Mouse (Mus musculus): Measurements from ENCODE around the gene Cpa4. TPM values are rescaled to one million over a fixed set of nuclear protein-coding genes. Genes with fewer than 3 reads are reported as not detected.

The Cpa4 gene
- polyA plus RNA-seq, 1 experiment from 2014 or later: 3.6 TPM

GRCm38 (mm10) chr6:30556080-30556479, 12.1 kb upstream of the Cpa4 start:
- Histone ChIP-seq H3K9me3 (ENCODE audit: control insufficient read depth, low read length) (no peaks in the 10 kb centered on the region), H3K27me3 (ENCODE audit: control insufficient read depth, insufficient read depth, low read length) (no peaks in the 10 kb centered on the region), H3K4me2 (ENCODE audit: low read depth) (no peak overlapping the region), H3K4me3 (ENCODE audit: low read depth, low read length) (no peak overlapping the region), H3K36me3 (ENCODE audit: control insufficient read depth, insufficient read depth, low read length) (no peaks in the 10 kb centered on the region), H3K27ac (ENCODE audit: low read depth, low read length) (no peak overlapping the region), H3K9ac (ENCODE audit: low read length) (no peak overlapping the region), H3K4me1 (ENCODE audit: control insufficient read depth, insufficient read depth, low read length) (peaks cover 9% of the 10 kb centered on the region; the same call in 1 of the 2 replicates)
- 10% methylated on average over 2 of the region's 9 CpGs for WGBS
- DNase-seq (ENCODE audit: low spot score) (no peak), ATAC-seq (ENCODE audit: insufficient read depth, low FRiP score, low TSS enrichment) (no peak)

- no peak overlapping the region for H3K27ac ChIP-seq (ENCODE audit: low read depth, low read length)
- H3K4me1 ChIP-seq (ENCODE audit: control insufficient read depth, insufficient read depth, low read length): no peaks in the 10 kb centered on the region
- H3K9ac ChIP-seq (ENCODE audit: low read length): no peak overlapping the region
- WGBS: 32% methylated on average over 1 of the region's 1 CpGs
- no peaks in the 10 kb centered on the region for H3K27me3 ChIP-seq (ENCODE audit: control insufficient read depth, insufficient read depth, low read length)
- ATAC-seq (ENCODE audit: insufficient read depth, low FRiP score, low TSS enrichment): no peak
- H3K36me3 ChIP-seq (ENCODE audit: control insufficient read depth, insufficient read depth, low read length): no peaks in the 10 kb centered on the region
- no peak overlapping the region for H3K4me2 ChIP-seq (ENCODE audit: low read depth)
- H3K9me3 ChIP-seq (ENCODE audit: control insufficient read depth, low read length): no peaks in the 10 kb centered on the region
- no peak overlapping the region for H3K4me3 ChIP-seq (ENCODE audit: low read depth, low read length)
- no peak for DNase-seq (ENCODE audit: low spot score)
Observed at GRCm38 (mm10) chr6:30559726-30560125, 8.4 kb upstream of the Cpa4 start.

DNA sequence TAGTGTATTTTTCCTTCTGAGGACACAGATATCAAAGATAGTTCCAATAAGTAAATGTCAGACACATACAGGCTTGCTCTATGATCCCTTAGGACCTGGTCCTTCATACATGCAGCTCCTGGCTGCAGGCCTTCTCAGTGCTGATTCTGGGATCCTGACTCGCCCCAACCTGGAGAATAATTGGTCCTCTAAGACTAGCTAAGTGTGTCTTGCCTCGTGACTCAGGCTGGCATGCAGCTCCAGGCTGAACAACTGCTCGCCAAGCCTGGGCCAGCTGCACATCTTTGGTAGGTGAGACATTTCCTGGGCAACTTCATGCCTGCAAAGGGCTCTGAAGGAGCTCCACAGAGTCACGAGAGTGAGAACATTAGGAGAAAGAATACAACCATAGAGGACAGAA, 6.0 kb upstream of the Cpa4 start:
- Histone ChIP-seq H3K4me3 (ENCODE audit: low read depth, low read length) (no peak overlapping the region), H3K27ac (ENCODE audit: low read depth, low read length) (no peak overlapping the region), H3K9me3 (ENCODE audit: control insufficient read depth, low read length) (no peaks in the 10 kb centered on the region), H3K4me1 (ENCODE audit: control insufficient read depth, insufficient read depth, low read length) (no peaks in the 10 kb centered on the region), H3K36me3 (ENCODE audit: control insufficient read depth, insufficient read depth, low read length) (no peaks in the 10 kb centered on the region), H3K27me3 (ENCODE audit: control insufficient read depth, insufficient read depth, low read length) (no peaks in the 10 kb centered on the region), H3K4me2 (ENCODE audit: low read depth) (no peak overlapping the region), H3K9ac (ENCODE audit: low read length) (no peak overlapping the region)
- DNase-seq (ENCODE audit: low spot score) (no peak), ATAC-seq (ENCODE audit: insufficient read depth, low FRiP score, low TSS enrichment) (no peak)
- 82% methylated on average over 4 of the region's 4 CpGs for WGBS

DNA sequence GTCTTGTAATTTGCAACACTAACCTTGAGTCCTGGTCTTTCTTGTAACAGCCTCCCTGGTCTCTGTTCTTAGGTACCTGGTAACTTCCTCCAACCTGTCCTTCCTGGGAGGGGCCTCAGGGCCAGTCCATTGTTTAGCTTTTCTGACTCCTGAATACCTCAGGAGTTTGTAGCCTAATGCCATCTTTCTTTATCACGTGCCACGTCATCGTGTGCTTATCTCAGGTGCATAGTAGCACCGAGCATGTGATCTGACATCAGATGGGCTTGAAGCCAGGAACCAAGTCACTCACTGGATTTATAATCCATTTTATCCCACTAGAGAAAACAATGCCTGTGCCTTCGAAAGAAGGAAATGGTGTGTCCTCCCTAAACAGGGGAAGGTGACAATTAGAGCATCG, 4.6 kb upstream of the Cpa4 start:
- Histone ChIP-seq H3K9me3 (ENCODE audit: control insufficient read depth, low read length) (no peaks in the 10 kb centered on the region), H3K4me1 (ENCODE audit: control insufficient read depth, insufficient read depth, low read length) (no peaks in the 10 kb centered on the region), H3K27ac (ENCODE audit: low read depth, low read length) (no peak overlapping the region), H3K9ac (ENCODE audit: low read length) (no peak overlapping the region), H3K36me3 (ENCODE audit: control insufficient read depth, insufficient read depth, low read length) (no peaks in the 10 kb centered on the region), H3K4me2 (ENCODE audit: low read depth) (no peak overlapping the region), H3K27me3 (ENCODE audit: control insufficient read depth, insufficient read depth, low read length) (no peaks in the 10 kb centered on the region), H3K4me3 (ENCODE audit: low read depth, low read length) (no peak overlapping the region)
- DNase-seq (ENCODE audit: low spot score) (no peak), ATAC-seq (ENCODE audit: insufficient read depth, low FRiP score, low TSS enrichment) (no peak)
- 85% methylated on average over 6 of the region's 6 CpGs for WGBS

DNA sequence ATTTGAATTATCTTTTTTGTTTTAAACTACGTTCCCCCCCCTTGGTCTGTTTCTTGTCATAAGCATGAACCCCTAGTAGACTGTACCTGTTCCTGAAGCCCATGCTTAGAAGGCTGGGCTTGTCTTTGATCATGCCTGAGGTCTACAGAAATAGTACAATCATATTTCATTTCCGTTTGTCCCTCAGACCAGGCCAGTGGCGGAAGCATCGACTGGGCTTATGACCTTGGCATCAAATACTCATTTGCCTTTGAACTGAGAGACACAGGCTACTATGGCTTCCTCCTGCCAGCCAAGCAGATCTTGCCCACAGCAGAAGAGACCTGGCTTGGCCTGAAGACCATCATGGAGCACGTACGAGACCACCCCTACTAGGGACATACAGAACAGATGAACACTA, 4.1 kb upstream of the Cpa4 start:
- Histone ChIP-seq H3K27me3 (ENCODE audit: control insufficient read depth, insufficient read depth, low read length) (no peaks in the 10 kb centered on the region), H3K36me3 (ENCODE audit: control insufficient read depth, insufficient read depth, low read length) (no peaks in the 10 kb centered on the region), H3K9ac (ENCODE audit: low read length) (no peak overlapping the region), H3K4me3 (ENCODE audit: low read depth, low read length) (no peak overlapping the region), H3K4me1 (ENCODE audit: control insufficient read depth, insufficient read depth, low read length) (no peaks in the 10 kb centered on the region), H3K4me2 (ENCODE audit: low read depth) (no peak overlapping the region), H3K27ac (ENCODE audit: low read depth, low read length) (no peak overlapping the region), H3K9me3 (ENCODE audit: control insufficient read depth, low read length) (no peaks in the 10 kb centered on the region)
- 94% methylated on average over 6 of the region's 6 CpGs for WGBS
- no peak for ATAC-seq (ENCODE audit: insufficient read depth, low FRiP score, low TSS enrichment)
- DNase-seq (ENCODE audit: low spot score): no peak

GRCm38 (mm10) chr6:30569331-30569730, 1.2 kb downstream of the Cpa4 start:
- Histone ChIP-seq H3K36me3 (ENCODE audit: control insufficient read depth, insufficient read depth, low read length) (no peaks in the 10 kb centered on the region), H3K9ac (ENCODE audit: low read length) (no peak overlapping the region), H3K9me3 (ENCODE audit: control insufficient read depth, low read length) (no peaks in the 10 kb centered on the region), H3K27me3 (ENCODE audit: control insufficient read depth, insufficient read depth, low read length) (no peaks in the 10 kb centered on the region), H3K27ac (ENCODE audit: low read depth, low read length) (no peak overlapping the region), H3K4me1 (ENCODE audit: control insufficient read depth, insufficient read depth, low read length) (peaks cover 6% of the 10 kb centered on the region), H3K4me2 (ENCODE audit: low read depth) (no peak overlapping the region), H3K4me3 (ENCODE audit: low read depth, low read length) (no peak overlapping the region)
- WGBS: 82% methylated on average over 10 of the region's 10 CpGs
- DNase-seq (ENCODE audit: low spot score) (no peak), ATAC-seq (ENCODE audit: insufficient read depth, low FRiP score, low TSS enrichment) (no peak)

- H3K27me3 ChIP-seq (ENCODE audit: control insufficient read depth, insufficient read depth, low read length): no peaks in the 10 kb centered on the region
- no peak overlapping the region for H3K27ac ChIP-seq (ENCODE audit: low read depth, low read length)
- WGBS: 93% methylated on average over 5 of the region's 5 CpGs
- no peak overlapping the region for H3K4me2 ChIP-seq (ENCODE audit: low read depth)
- no peak for ATAC-seq (ENCODE audit: insufficient read depth, low FRiP score, low TSS enrichment)
- H3K36me3 ChIP-seq (ENCODE audit: control insufficient read depth, insufficient read depth, low read length): no peaks in the 10 kb centered on the region
- no peak for DNase-seq (ENCODE audit: low spot score)
- no peaks in the 10 kb centered on the region for H3K9me3 ChIP-seq (ENCODE audit: control insufficient read depth, low read length)
- H3K9ac ChIP-seq (ENCODE audit: low read length): no peak overlapping the region
- peaks cover 6% of the 10 kb centered on the region for H3K4me1 ChIP-seq (ENCODE audit: control insufficient read depth, insufficient read depth, low read length)
- no peak overlapping the region for H3K4me3 ChIP-seq (ENCODE audit: low read depth, low read length)
Observed at GRCm38 (mm10) chr6:30570012-30570411, 1.8 kb downstream of the Cpa4 start.

DNA sequence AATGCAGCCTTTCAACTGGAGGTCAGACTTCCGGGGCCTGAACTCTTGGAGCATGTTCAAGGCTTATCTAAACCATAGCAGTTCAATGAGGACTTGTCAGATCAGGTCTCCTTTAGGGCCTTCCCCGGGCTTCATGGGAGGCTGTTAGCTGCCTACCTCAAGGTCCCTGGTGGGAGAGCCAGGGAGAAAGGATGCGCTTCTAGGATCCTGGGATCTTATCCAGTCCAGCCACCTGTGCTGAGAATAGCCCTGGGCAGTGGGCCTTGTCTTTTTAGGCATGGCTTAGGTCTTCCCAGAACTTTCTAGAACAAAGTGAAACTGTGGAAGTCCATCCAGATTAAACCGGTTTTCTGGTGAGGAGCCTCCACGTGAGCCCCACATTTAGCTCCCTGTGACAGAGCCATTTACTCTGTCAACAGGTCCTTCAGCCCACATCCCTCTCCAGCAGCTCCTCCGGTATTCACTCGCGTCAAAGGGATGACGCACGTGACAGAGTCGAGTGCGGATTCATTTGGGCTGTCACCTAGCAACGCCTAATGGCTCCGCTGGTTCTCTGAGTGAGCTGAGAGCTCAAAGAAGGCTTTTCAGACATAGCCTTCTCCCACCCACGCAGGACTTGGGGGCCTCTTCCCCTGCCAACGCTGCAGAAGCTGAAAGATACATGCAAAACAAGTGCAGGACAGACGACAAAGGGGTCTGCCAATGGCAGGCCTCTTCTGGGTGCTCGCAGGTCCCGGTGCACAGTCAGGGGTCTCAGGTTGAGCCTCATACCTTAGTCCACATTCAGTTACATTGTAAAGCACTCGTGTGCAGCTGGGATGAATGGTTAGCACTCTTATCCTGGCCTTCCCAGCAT, 4.5 kb downstream of the Cpa4 start:
- WGBS: 45% methylated on average over 20 of the region's 20 CpGs
- peak overlapping the region; percentile 61; the same call in 1 of the 2 replicates for H3K27ac ChIP-seq (ENCODE audit: low read depth, low read length)

DNA sequence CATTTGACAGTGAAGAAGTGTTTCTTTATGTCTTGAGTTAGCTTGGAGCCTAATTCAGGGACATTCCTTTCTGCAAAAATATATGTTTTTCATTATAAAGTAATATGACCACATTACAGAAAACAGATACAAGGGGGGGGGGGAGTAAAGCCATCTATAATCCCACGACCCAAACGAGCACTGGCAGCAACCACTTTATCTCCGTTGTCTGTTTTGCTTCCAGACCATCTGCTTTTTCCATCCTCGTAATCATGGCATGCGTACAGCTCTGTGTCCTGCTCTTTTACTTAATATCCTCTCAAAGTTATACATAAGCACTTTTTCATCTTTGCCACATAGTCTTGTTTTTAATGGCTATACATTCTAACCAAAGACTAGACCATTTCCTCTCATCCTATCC, 5.2 kb downstream of the Cpa4 start:
- WGBS: 59% methylated on average over 5 of the region's 5 CpGs
- H3K36me3 ChIP-seq (ENCODE audit: control insufficient read depth, insufficient read depth, low read length): no peaks in the 10 kb centered on the region
- H3K4me1 ChIP-seq (ENCODE audit: control insufficient read depth, insufficient read depth, low read length): peaks cover 6% of the 10 kb centered on the region
- peak; percentile 22 for DNase-seq (ENCODE audit: low spot score)
- H3K4me2 ChIP-seq (ENCODE audit: low read depth): no peak overlapping the region
- 0 out of 2 replicates have a peak overlapping the region, but pooled peaks have one; percentile 61 for H3K27ac ChIP-seq (ENCODE audit: low read depth, low read length)
- H3K9me3 ChIP-seq (ENCODE audit: control insufficient read depth, low read length): no peaks in the 10 kb centered on the region
- no peak for ATAC-seq (ENCODE audit: insufficient read depth, low FRiP score, low TSS enrichment)
- no peak overlapping the region for H3K4me3 ChIP-seq (ENCODE audit: low read depth, low read length)
- H3K27me3 ChIP-seq (ENCODE audit: control insufficient read depth, insufficient read depth, low read length): no peaks in the 10 kb centered on the region
- no peak overlapping the region for H3K9ac ChIP-seq (ENCODE audit: low read length)

More for the DNA sequence above, 4.5 kb downstream of the Cpa4 start:
- Histone ChIP-seq H3K4me2 (ENCODE audit: low read depth) (no peak overlapping the region; the same call in 1 of the 2 replicates), H3K36me3 (ENCODE audit: control insufficient read depth, insufficient read depth, low read length) (no peaks in the 10 kb centered on the region), H3K4me3 (ENCODE audit: low read depth, low read length) (no peak overlapping the region), H3K9me3 (ENCODE audit: control insufficient read depth, low read length) (no peaks in the 10 kb centered on the region), H3K9ac (ENCODE audit: low read length) (0 out of 2 replicates have a peak overlapping the region, but pooled peaks have one; percentile 16), H3K27me3 (ENCODE audit: control insufficient read depth, insufficient read depth, low read length) (no peaks in the 10 kb centered on the region), H3K4me1 (ENCODE audit: control insufficient read depth, insufficient read depth, low read length) (peaks cover 6% of the 10 kb centered on the region)
- ATAC-seq (ENCODE audit: insufficient read depth, low FRiP score, low TSS enrichment) (peak; percentile 83), DNase-seq (ENCODE audit: low spot score) (peak; percentile 84)
